Mouse (Mus musculus): Measurements from ENCODE around the gene Sytl3.
"Not testable (repeated sequence)": the region's sequence is repeated elsewhere in the genome, so short reads cannot be mapped to it uniquely, and the experiment has no call there.

DNA sequence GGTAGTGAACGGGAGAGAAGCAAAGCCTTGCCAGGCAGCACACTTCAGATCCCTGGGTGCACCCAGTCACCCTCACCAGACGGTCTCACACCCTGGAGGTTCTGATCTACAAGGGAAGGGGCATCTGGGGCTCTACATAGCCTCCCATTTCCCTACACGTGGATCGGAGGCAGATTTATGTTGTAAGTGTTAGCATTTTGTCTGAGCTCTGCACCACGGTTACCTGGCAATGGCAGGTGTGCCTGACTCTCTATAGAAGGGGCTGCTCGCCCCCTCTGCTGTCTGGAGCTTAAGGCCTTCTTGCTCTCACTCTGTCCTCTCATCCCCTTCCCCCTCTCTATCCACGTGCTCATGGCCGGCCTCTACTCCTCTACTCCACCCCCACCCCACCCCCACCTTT is 37.6 kb downstream of the Sytl3 start:
- TF ChIP-seq CTCF (IDR thresholded peaks at IDR 0.05; ENCODE audit: insufficient read depth, low read length); POLR2A (IDR thresholded peaks at IDR 0.05; ENCODE audit: borderline replicate concordance, extremely low read depth, low read depth, low read length): not testable (repeated sequence)

All from lung, adult 2 months (tissue).